Mouse (Mus musculus) neural tube, embryonic 15.5 days (tissue): ENCODE results near the gene 1700024G13Rik. TPM values are rescaled to one million over a fixed set of nuclear protein-coding genes. Genes with fewer than 3 reads are reported as not detected.
"Not testable (repeated sequence)": the region's sequence is repeated elsewhere in the genome, so short reads cannot be mapped to it uniquely, and the experiment has no call there.

ENCODE experiments used
- ATAC-seq: fragments of 200-750 bp; cut with Nextera tagmentation; 2 replicates; pipeline ENCODE4 v1.8.0; 2017; ENCODE audit warnings: mild to moderate bottlenecking, moderate TSS enrichment, moderate library complexity; ENCODE audit not compliant: low FRiP score
- H3K27ac ChIP-seq: fragments of 300-500 bp; sonication (generic); replicated peaks from 2 replicates; pipeline ENCODE4 v1.5.1; 2015; ENCODE audit warnings: mild to moderate bottlenecking, inconsistent platforms
- H3K27me3 ChIP-seq: fragments of 300-500 bp; sonication (generic); replicated peaks from 2 replicates; pipeline ENCODE4 v1.6.1; 2015; ENCODE audit warnings: inconsistent platforms
- H3K36me3 ChIP-seq: fragments of 300-500 bp; sonication (generic); 2 replicates; pipeline ENCODE4 v1.6.1; 2015; ENCODE audit warnings: inconsistent platforms
- H3K4me1 ChIP-seq: fragments of 300-500 bp; sonication (generic); 2 replicates; pipeline ENCODE4 v1.6.1; 2015; ENCODE audit warnings: inconsistent platforms
- H3K4me2 ChIP-seq: fragments of 300-500 bp; sonication (generic); 2 replicates; pipeline ENCODE4 v1.6.1; 2015; ENCODE audit warnings: inconsistent platforms, mild to moderate bottlenecking, moderate library complexity
- H3K4me3 ChIP-seq: fragments of 300-500 bp; sonication (generic); replicated peaks from 2 replicates; pipeline ENCODE4 v1.5.1; 2015; ENCODE audit warnings: mild to moderate bottlenecking, inconsistent platforms
- H3K9ac ChIP-seq: fragments of 300-500 bp; sonication (generic); replicated peaks from 2 replicates; pipeline ENCODE4 v1.6.1; 2015; ENCODE audit warnings: mild to moderate bottlenecking, inconsistent platforms
- H3K9me3 ChIP-seq: fragments of 300-500 bp; sonication (generic); replicated peaks from 2 replicates; pipeline ENCODE4 v1.6.1; 2016; ENCODE audit warnings: inconsistent platforms
- WGBS: fragments of 180-500 bp; shearing (Covaris S2); methylation state at CpG from one replicate; pipeline ENCODE4 v1.1.7; 2015; ENCODE audit warnings: mixed read lengths; 5-methylcytosine and 5-hydroxymethylcytosine counted together
- polyA plus RNA-seq: library from polyadenylated mRNA; unstranded; fragments of >200 nt; fragmentation: Nextera tagmentation; extraction: Ambion mirVana; gene quantifications from 2 replicates; pipeline ENCODE4 v1.2.1, GENCODE M21; 2015

Gene 1700024G13Rik
- polyA plus RNA-seq, 1 experiment from 2014 or later: not detected

GRCm38 (mm10) chr14:32372510-32372909 lies 15.7 kb downstream of the 1700024G13Rik start:
- no peak overlapping the region for H3K27ac ChIP-seq
- no peaks in the 10 kb centered on the region for H3K4me1 ChIP-seq
- no peaks in the 10 kb centered on the region for H3K36me3 ChIP-seq
- no peak for ATAC-seq
- H3K4me3 ChIP-seq: no peak overlapping the region
- peaks cover under 1% of the 10 kb centered on the region; the same call in 1 of the 2 replicates for H3K27me3 ChIP-seq
- H3K9me3 ChIP-seq: no peaks in the 10 kb centered on the region
- H3K9ac ChIP-seq: no peak overlapping the region
- 76% methylated on average over 2 of the region's 2 CpGs for WGBS
- H3K4me2 ChIP-seq: no peak overlapping the region

GRCm38 (mm10) chr14:32369756-32370155 lies 18.4 kb downstream of the 1700024G13Rik start:
- Histone ChIP-seq H3K4me1 (no peaks in the 10 kb centered on the region), H3K27me3 (no peaks in the 10 kb centered on the region), H3K4me2 (no peak overlapping the region), H3K9me3 (no peaks in the 10 kb centered on the region), H3K9ac (no peak overlapping the region), H3K4me3 (no peak overlapping the region), H3K36me3 (no peaks in the 10 kb centered on the region), H3K27ac (no peak overlapping the region)
- no peak for ATAC-seq
- 75% methylated on average over 7 of the region's 7 CpGs for WGBS

GRCm38 (mm10) chr14:32364359-32364758 lies 23.8 kb downstream of the 1700024G13Rik start:
- H3K9ac ChIP-seq: no peak overlapping the region
- H3K27me3 ChIP-seq: no peaks in the 10 kb centered on the region
- no peak for ATAC-seq
- no peaks in the 10 kb centered on the region for H3K9me3 ChIP-seq
- WGBS: 73% methylated on average over 7 of the region's 7 CpGs
- H3K4me2 ChIP-seq: no peak overlapping the region
- no peak overlapping the region for H3K4me3 ChIP-seq
- H3K36me3 ChIP-seq: no peaks in the 10 kb centered on the region
- no peak overlapping the region for H3K27ac ChIP-seq
- no peaks in the 10 kb centered on the region for H3K4me1 ChIP-seq

GRCm38 (mm10) chr14:32351181-32351920 lies 36.8 kb downstream of the 1700024G13Rik start:
- H3K27ac ChIP-seq, H3K9ac ChIP-seq, H3K4me3 ChIP-seq, ATAC-seq, H3K4me2 ChIP-seq, H3K4me1 ChIP-seq, H3K9me3 ChIP-seq, H3K36me3 ChIP-seq, H3K27me3 ChIP-seq: not testable (repeated sequence)
- 36% methylated on average over 6 of the region's 6 CpGs for WGBS

- peaks cover 4% of the 10 kb centered on the region; the same call in 1 of the 2 replicates for H3K36me3 ChIP-seq
- H3K4me3 ChIP-seq: no peak overlapping the region
- H3K4me1 ChIP-seq: no peaks in the 10 kb centered on the region
- no peaks in the 10 kb centered on the region for H3K9me3 ChIP-seq
- no peak overlapping the region for H3K4me2 ChIP-seq
- no peak for ATAC-seq
- H3K27ac ChIP-seq: no peak overlapping the region
- no peak overlapping the region for H3K9ac ChIP-seq
- 94% methylated on average over 9 of the region's 9 CpGs for WGBS
- no peaks in the 10 kb centered on the region for H3K27me3 ChIP-seq
Observed at GRCm38 (mm10) chr14:32347307-32347706, 40.9 kb downstream of the 1700024G13Rik start.

- peaks cover 26% of the 10 kb centered on the region for H3K36me3 ChIP-seq
- no peaks in the 10 kb centered on the region for H3K9me3 ChIP-seq
- no peaks in the 10 kb centered on the region for H3K27me3 ChIP-seq
- WGBS: 87% methylated on average over 9 of the region's 10 CpGs
- H3K4me2 ChIP-seq: no peak overlapping the region
- H3K4me3 ChIP-seq: no peak overlapping the region
- no peak for ATAC-seq
- no peak overlapping the region for H3K9ac ChIP-seq
- no peak overlapping the region for H3K27ac ChIP-seq
- H3K4me1 ChIP-seq: no peaks in the 10 kb centered on the region
Observed at GRCm38 (mm10) chr14:32344694-32345093, 43.5 kb downstream of the 1700024G13Rik start.

GRCm38 (mm10) chr14:32344176-32344575 lies 44.0 kb downstream of the 1700024G13Rik start:
- peaks cover 31% of the 10 kb centered on the region for H3K36me3 ChIP-seq

GRCm38 (mm10) chr14:32341823-32342222 lies 46.4 kb downstream of the 1700024G13Rik start:
- no peak for ATAC-seq
- no peaks in the 10 kb centered on the region for H3K9me3 ChIP-seq
- H3K36me3 ChIP-seq: peaks cover 42% of the 10 kb centered on the region
- no peak overlapping the region for H3K4me3 ChIP-seq
- no peaks in the 10 kb centered on the region for H3K27me3 ChIP-seq
- no peak overlapping the region for H3K4me2 ChIP-seq
- 97% methylated on average over 7 of the region's 7 CpGs for WGBS
- no peak overlapping the region for H3K9ac ChIP-seq
- H3K27ac ChIP-seq: no peak overlapping the region
- 0 out of 2 replicates have a peak, but pooled peaks cover 2% of the 10 kb centered on the region for H3K4me1 ChIP-seq

More at GRCm38 (mm10) chr14:32344176-32344575, 44.0 kb downstream of the 1700024G13Rik start:
- H3K4me1 ChIP-seq: no peaks in the 10 kb centered on the region
- H3K9me3 ChIP-seq: no peaks in the 10 kb centered on the region
- 90% methylated on average over 7 of the region's 7 CpGs for WGBS
- H3K4me2 ChIP-seq: no peak overlapping the region
- no peak overlapping the region for H3K4me3 ChIP-seq
- ATAC-seq: no peak
- no peak overlapping the region for H3K27ac ChIP-seq
- no peak overlapping the region for H3K9ac ChIP-seq
- H3K27me3 ChIP-seq: no peaks in the 10 kb centered on the region

GRCm38 (mm10) chr14:32336547-32336946 lies 51.6 kb downstream of the 1700024G13Rik start:
- ATAC-seq: 0 out of 2 replicates have a peak, but pooled peaks have one; percentile 32
- Histone ChIP-seq H3K9me3 (no peaks in the 10 kb centered on the region), H3K36me3 (peaks cover 41% of the 10 kb centered on the region), H3K4me1 (peaks cover 6% of the 10 kb centered on the region; the same call in 1 of the 2 replicates), H3K27me3 (no peaks in the 10 kb centered on the region), H3K9ac (no peak overlapping the region), H3K4me2 (no peak overlapping the region), H3K27ac (no peak overlapping the region), H3K4me3 (no peak overlapping the region)
- WGBS: 77% methylated on average over 11 of the region's 11 CpGs

- H3K4me3 ChIP-seq: no peak overlapping the region
- no peak for ATAC-seq
- 85% methylated on average over 6 of the region's 6 CpGs for WGBS
- peaks cover 6% of the 10 kb centered on the region; the same call in 1 of the 2 replicates for H3K4me1 ChIP-seq
- H3K9ac ChIP-seq: no peak overlapping the region
- peaks cover 36% of the 10 kb centered on the region for H3K36me3 ChIP-seq
- no peaks in the 10 kb centered on the region for H3K27me3 ChIP-seq
- H3K4me2 ChIP-seq: no peak overlapping the region
- H3K9me3 ChIP-seq: no peaks in the 10 kb centered on the region
- H3K27ac ChIP-seq: no peak overlapping the region
Observed at GRCm38 (mm10) chr14:32336021-32336420, 52.2 kb downstream of the 1700024G13Rik start.

- no peak overlapping the region for H3K27ac ChIP-seq
- 74% methylated on average over 20 of the region's 20 CpGs for WGBS
- ATAC-seq: no peak
- peaks cover 6% of the 10 kb centered on the region; the same call in 1 of the 2 replicates for H3K4me1 ChIP-seq
- no peaks in the 10 kb centered on the region for H3K27me3 ChIP-seq
- H3K4me2 ChIP-seq: no peak overlapping the region
- H3K9me3 ChIP-seq: no peaks in the 10 kb centered on the region
- peaks cover 8% of the 10 kb centered on the region for H3K36me3 ChIP-seq
- no peak overlapping the region for H3K4me3 ChIP-seq
- H3K9ac ChIP-seq: no peak overlapping the region
Observed at GRCm38 (mm10) chr14:32332515-32333445, 55.4 kb downstream of the 1700024G13Rik start.
